Mouse (Mus musculus) granulocyte monocyte progenitor cell, adult 5-6 weeks (primary cell): Measurements from ENCODE around the gene Snx9. TPM values are rescaled to one million over a fixed set of nuclear protein-coding genes. Genes with fewer than 3 reads are reported as not detected.

Experiments
- ATAC-seq: replicated peaks from 2 replicates; pipeline ENCODE4 v1.8.0; 2016; ENCODE audit warnings: mild to moderate bottlenecking, moderate TSS enrichment, inconsistent platforms; ENCODE audit not compliant: poor library complexity, severe bottlenecking
- total RNA-seq, 2 experiments: library from RNA; stranded (forward) in 1 of 2; stranded (reverse) in 1 of 2; fragments of 200-712, 200-1000 nt in 1 of 2; fragments of >200 nt in 1 of 2; fragmentation: Nextera tagmentation in 1 of 2; gene quantifications; 2 replicates each; pipeline ENCODE4 v1.2.3; 2014 to 2017

The Snx9 gene
- total RNA-seq (2014; fragmentation: Nextera tagmentation), result 29.5 and 33.9 TPM in 2 replicates
- total RNA-seq (2017), result 26.9 and 28.8 TPM in 2 replicates

DNA sequence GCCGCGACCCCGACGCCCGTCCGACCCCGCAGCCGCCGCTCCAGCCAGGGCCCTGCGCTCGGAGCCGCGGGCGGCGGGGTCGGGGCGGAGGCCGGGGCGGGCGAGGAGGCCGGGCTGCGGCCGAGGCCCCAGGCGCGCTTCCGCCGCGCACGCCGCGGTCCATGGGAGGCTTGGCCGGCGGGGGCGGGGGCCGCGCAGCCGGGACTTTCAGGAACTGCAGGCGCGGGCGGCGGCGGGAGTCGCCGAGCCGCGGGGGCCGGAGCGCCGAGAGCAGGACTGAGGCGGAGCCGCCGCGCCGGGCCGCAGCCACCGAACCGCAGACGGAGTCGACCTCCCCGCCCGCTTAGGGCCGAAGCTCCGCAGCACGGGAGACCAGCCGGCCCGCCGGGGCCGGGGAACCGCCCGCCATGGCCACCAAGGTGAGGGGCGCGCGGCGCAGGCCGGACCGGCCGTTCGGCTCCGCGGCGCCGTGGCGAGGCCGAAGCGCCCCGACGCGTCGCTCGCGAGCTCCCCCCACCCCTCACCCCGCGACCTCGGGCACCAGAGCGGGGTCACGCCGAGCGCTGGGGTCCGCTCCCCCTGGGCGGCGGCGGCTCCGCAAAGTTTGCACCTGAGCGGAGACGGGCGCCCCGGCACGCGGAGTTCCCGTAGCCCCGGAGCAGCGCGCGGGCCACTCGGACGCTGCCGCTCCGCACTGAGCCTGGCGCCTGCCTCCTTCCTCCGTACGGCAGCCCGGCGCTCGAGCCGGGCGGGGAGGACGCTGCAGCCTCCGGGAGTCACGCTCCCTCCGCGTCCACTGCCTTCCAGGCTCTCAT is at the start of gene Snx9:
TSS of gene Snx9 (plus strand) at position 202 of the 815 bp plus-strand sequence.
- ATAC-seq, result peak; percentile 73

GRCm38 (mm10) chr17:5792164-5792791 is 48.9 kb upstream of the Snx9 start:
- no peak for ATAC-seq

DNA sequence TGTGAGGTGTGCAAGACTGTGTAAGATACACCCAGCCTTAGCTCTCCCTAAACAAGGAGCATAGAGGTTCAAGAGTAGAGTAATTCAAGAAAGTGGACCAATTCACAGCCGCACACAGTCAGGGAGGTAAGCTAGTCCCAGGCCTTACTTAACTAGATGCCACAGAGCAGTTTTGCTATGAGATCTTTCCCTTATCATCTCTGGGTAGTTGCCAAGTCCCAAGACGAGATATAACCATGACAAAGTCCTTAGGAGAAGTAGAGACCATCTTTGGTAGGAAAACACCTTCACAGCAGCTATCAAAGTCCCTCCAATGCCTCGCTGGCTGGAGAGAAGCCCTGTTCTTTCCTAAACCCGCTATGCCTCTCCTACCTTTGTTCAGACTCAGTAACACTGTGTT is 47.5 kb upstream of the Snx9 start:
- no peak for ATAC-seq

GRCm38 (mm10) chr17:5794276-5794675 is 46.9 kb upstream of the Snx9 start:
- ATAC-seq, result no peak

DNA sequence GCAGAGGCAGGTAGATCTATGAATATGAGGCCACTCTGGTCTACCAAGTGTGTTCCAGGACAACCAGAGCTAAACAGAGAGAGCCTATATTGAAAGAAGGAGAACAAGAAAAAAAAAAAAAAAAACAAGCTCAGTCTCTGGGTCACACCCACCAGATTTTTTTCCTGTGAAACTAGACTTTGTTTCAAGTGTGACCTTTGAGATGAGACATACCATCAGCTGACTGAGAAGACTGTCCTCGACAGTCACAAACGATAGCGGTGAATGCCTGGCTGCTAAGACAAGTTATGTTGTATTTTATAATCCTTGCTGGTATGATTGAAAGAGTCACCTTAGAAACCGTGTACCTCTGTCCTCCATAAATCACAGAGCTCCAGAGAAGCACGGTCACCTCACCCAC is 45.8 kb upstream of the Snx9 start:
- no peak for ATAC-seq

GRCm38 (mm10) chr17:5795878-5796277 is 45.3 kb upstream of the Snx9 start:
- peak; percentile 75 for ATAC-seq

DNA sequence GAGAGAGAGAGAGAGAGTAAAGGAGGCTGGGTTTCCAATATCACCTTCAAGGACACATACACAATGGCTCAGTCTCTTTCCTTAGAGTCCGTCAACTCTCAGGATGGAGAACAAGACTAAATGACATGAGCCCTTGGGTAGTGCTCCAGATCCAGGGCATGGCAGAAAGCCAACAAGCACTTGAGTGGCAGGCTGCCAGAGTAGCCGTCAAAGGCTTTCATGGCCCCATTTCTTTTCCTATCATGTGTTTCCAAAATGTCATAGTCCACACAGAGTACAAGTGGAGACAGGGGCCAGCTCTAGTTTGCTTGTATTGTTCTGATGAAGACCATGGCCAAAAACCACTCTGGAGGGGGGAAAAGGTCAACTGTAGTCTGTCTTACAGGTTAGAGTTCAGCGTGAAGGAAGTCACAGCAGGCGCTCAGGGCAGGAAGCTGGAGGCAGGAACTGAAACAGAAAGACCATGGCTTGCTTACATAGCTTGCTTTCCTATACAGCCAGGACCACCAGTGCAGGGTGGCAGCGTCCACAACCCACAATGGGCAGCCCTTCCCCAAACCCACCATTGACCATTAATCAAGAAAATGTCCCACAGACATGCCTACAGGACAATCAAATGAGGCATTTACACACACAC is 43.9 kb upstream of the Snx9 start:
- peak; percentile 21 for ATAC-seq

GRCm38 (mm10) chr17:5798221-5798801 is 42.8 kb upstream of the Snx9 start:
- ATAC-seq, result peak; percentile 57

GRCm38 (mm10) chr17:5798900-5799299 is 42.2 kb upstream of the Snx9 start:
- no peak for ATAC-seq

GRCm38 (mm10) chr17:5799396-5800021 is 41.6 kb upstream of the Snx9 start:
- ATAC-seq, result no peak

- ATAC-seq, result 0 out of 2 replicates have a peak, but pooled peaks have one; percentile 5
Observed at GRCm38 (mm10) chr17:5800254-5800653, 40.9 kb upstream of the Snx9 start.

GRCm38 (mm10) chr17:5800824-5801560 is 40.1 kb upstream of the Snx9 start:
- no peak for ATAC-seq

DNA sequence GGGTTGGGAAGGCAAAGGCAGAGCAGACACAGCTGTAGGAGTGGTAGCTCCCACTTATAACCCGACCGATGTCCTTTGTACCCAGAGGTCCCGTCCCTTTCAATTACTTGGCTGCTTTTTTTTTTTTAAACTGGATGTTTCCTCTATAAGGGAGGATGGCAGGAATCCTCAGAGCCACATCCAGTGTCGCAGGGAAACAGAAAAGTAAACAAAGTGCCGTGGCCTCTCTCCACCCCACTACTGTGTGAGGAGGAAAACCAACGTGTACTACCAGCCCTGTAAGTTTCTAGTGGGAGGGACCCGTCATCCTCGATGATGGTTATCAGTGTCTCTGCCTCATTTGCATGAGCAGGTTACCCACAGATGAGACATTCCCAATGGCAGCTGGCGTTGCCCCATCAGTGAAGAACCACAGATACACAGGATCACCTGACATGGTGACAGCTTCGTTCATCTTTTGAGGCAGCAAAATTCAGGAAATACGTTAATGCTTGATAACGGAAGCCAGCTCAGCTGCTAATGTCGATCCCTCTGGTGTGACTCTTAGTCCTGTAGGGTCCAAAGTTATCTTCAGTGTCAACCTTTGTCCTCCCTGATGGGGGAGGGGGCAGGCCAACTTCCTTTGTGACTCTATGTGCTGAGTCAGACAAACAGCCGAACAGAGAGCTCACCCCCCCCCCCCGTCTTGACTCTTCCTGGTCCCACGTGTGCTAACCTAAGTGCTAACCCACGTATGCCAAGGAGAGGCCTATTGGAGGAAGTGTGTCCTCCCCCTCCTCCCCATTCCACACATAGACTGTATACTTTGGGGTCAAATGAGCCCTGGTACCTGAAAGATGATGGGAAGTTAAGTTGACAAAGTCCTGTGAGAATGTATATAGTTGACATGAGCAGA is 39.1 kb upstream of the Snx9 start:
- ATAC-seq, result peak; percentile 21

- peak; percentile 37 for ATAC-seq
Observed at GRCm38 (mm10) chr17:5802656-5802955, 38.5 kb upstream of the Snx9 start.

- no peak for ATAC-seq
Observed at GRCm38 (mm10) chr17:5803229-5804012, 37.7 kb upstream of the Snx9 start.

DNA sequence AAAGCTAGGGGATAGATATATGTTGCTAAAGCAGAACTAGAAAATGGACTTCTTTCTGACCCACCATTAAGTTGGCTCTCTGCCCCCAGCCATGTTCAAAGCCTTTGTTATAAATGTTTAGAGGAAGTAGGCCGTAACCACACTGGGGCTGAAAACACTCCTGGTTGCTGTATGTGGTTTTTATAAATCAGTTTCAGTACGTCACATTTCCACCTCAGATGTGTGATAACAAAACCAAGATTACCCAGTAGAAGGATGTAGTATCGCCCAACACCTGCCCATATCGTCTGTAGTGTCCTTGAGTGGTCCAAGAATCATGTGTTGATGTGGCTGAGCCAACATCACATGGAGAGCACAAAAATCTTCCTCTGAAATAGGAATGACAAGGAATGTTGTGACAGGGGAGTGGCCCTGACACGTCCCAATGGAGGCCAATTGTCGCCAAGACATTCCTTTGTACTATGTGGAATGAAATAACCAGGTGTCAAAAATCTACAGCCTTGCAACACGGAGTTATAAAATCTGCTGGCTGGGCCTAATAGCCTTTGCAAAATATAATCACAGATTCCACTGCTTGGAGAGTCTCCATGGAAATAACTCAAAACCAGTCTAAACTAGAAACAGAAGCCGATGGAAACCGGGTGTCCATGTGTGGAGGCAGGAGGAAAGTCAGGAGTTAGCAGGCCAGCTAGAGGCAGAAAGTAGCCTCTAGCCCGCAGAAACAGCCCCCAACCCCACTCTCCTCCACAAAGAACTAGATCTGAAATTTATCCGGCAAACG is 36.6 kb upstream of the Snx9 start:
- peak; percentile 61 for ATAC-seq

- no peak for ATAC-seq
Observed at GRCm38 (mm10) chr17:5805151-5805834, 35.8 kb upstream of the Snx9 start.
